Mouse (Mus musculus) forebrain, embryonic 13.5 days (tissue): ENCODE measurements around the gene Best2. TPM values are rescaled to one million over a fixed set of nuclear protein-coding genes. Genes with fewer than 3 reads are reported as not detected.

Source experiments
- ATAC-seq: fragments of 200-750 bp; cut with Nextera tagmentation; 2 replicates; pipeline ENCODE4 v1.8.0; 2017
- H3K27ac ChIP-seq: fragments of 300-500 bp; sonication (generic); 2 replicates; pipeline ENCODE4 v1.5.1; 2015; ENCODE audit warnings: inconsistent platforms, mild to moderate bottlenecking, moderate library complexity
- H3K27me3 ChIP-seq: fragments of 300-500 bp; sonication (generic); 2 replicates; pipeline ENCODE4 v1.6.1; 2015; ENCODE audit warnings: mild to moderate bottlenecking, inconsistent platforms
- H3K36me3 ChIP-seq: fragments of 300-500 bp; sonication (generic); 2 replicates; pipeline ENCODE4 v1.6.1; 2015; ENCODE audit warnings: mild to moderate bottlenecking, inconsistent platforms; ENCODE audit not compliant: poor library complexity, severe bottlenecking
- H3K4me1 ChIP-seq: fragments of 300-500 bp; sonication (generic); 2 replicates; pipeline ENCODE4 v1.6.1; 2015; ENCODE audit warnings: inconsistent platforms
- H3K4me2 ChIP-seq: fragments of 300-500 bp; sonication (generic); 2 replicates; pipeline ENCODE4 v1.6.1; 2015; ENCODE audit warnings: inconsistent platforms, mild to moderate bottlenecking, moderate library complexity
- H3K4me3 ChIP-seq: fragments of 300-500 bp; sonication (generic); 2 replicates; pipeline ENCODE4 v1.5.1; 2015; ENCODE audit warnings: mild to moderate bottlenecking, inconsistent platforms
- H3K9ac ChIP-seq: fragments of 300-500 bp; sonication (generic); 2 replicates; pipeline ENCODE4 v1.6.1; 2015; ENCODE audit warnings: mild to moderate bottlenecking, inconsistent platforms
- H3K9me3 ChIP-seq: fragments of 300-500 bp; sonication (generic); replicated peaks from 2 replicates; pipeline ENCODE4 v1.6.1; 2016; ENCODE audit warnings: inconsistent platforms
- WGBS: fragments of 180-500 bp; shearing (Covaris S2); methylation state at CpG from one replicate; pipeline ENCODE4 v1.1.7; 2015; 5-methylcytosine and 5-hydroxymethylcytosine counted together
- polyA plus RNA-seq: library from polyadenylated mRNA; unstranded; fragments of >200 nt; fragmentation: Nextera tagmentation; extraction: Ambion mirVana; gene quantifications from 2 replicates; pipeline ENCODE4 v1.2.1, GENCODE M21; 2015

Best2 gene
- not detected in 2 replicates for polyA plus RNA-seq

DNA sequence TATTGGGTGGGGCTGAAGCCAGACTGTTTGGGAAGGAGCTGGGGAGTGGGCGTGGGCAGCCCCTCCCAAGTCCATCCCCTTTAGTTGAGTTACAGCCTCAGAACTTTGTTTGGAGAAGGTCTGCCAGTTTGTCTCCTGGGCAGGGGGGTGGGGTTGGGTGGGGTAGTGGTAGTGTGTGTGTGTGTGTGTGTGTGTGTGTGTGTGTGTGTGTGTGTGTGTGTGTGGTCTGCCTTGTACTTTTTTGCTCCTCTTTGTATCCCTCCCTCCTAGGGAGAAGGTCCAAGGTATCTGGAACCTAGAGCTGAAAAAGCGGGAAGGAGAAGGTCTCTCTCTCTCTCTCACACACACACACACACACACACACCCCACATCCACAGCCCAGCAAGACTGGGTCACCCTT lies at the start of gene Best2:
Gene Best2 (minus strand): TSS at position 101 of the 400 bp plus-strand sequence.
- 93% methylated on average over 1 of the region's 2 CpGs for WGBS
- H3K4me1 ChIP-seq: no peaks in the 10 kb centered on the region
- H3K27me3 ChIP-seq: peaks cover 43% of the 10 kb centered on the region
- H3K4me2 ChIP-seq: peak within 1 kb of the TSS; percentile 72
- no peak for ATAC-seq
- peaks cover 22% of the 10 kb centered on the region for H3K36me3 ChIP-seq
- peak within 1 kb of the TSS; percentile 36 for H3K4me3 ChIP-seq
- H3K27ac ChIP-seq: no peak within 1 kb of the TSS
- peak within 1 kb of the TSS; percentile 62 for H3K9ac ChIP-seq
- no peaks in the 10 kb centered on the region; the same call in 1 of the 2 replicates for H3K9me3 ChIP-seq

DNA sequence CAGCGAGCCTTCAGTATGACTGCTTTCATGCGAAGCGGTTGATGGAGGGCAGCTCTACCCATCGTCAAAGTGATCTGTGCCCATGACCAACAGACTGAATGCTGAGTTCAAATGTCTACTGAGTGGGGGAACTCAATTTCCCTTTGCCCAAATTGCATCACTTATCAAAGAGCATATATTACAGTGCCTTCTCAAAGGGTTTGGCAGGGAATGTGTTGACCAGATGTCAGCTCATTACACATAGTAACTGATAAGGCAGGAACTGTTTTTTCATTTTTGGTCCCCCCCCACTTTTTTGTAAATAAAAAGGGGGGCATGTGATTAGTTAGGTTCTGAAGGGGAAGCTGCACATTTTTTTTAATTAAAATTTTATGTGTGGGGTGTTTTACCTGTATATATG lies 48.3 kb upstream of the Best2 start:
- Histone ChIP-seq H3K36me3 (peaks cover 43% of the 10 kb centered on the region), H3K4me1 (peaks cover 23% of the 10 kb centered on the region), H3K9me3 (no peaks in the 10 kb centered on the region), H3K4me3 (no peak overlapping the region), H3K27me3 (no peaks in the 10 kb centered on the region), H3K27ac (no peak overlapping the region), H3K4me2 (no peak overlapping the region), H3K9ac (no peak overlapping the region)
- 94% methylated on average over 4 of the region's 4 CpGs for WGBS
- no peak for ATAC-seq

DNA sequence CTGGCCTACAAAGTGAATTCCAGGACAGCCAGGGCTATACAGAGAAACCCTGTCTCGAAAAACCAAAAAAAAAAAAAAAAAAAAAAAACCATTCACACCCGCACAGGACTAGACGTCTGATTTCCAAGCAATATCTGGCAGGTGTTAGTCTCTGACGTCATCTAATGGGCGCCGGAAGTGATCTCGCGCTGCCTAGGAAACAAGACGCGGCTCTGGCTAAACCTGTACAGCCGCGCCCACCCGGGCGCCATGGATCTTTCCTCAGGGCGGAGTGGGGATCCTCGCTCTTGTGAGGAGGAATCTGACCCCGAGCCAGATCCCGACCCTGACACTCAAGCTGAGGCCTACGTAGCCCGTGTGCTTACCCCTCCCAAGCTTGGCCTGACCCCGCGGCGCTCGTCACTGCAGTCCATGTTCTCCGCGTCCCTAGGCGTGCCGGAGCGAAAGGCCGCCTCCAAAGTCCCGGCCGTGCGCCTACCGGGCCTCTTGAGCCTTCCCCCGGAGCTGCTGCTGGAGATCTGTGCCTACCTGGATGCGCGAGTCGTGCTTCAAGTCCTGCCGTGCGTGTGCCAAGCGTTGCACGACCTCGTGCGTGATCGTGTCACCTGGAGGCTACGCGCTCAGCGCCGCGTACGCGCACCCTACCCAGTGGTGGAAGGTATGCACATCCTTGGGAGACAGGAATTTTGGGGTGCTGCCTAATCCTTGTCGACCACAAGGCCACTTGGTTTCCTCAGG lies 45.7 kb upstream of the Best2 start, which contains the start of gene Fbxw9:
Gene Fbxw9 (plus strand): TSS at position 177 of the 738 bp plus-strand sequence.
- under 1% methylated on average over 52 of the region's 53 CpGs for WGBS
- no peaks in the 10 kb centered on the region for H3K27me3 ChIP-seq
- peak within 1 kb of the TSS; percentile 93 for H3K4me3 ChIP-seq
- H3K4me2 ChIP-seq: peak within 1 kb of the TSS; percentile 98
- peak within 1 kb of the TSS; percentile 78 for H3K9ac ChIP-seq
- peaks cover 23% of the 10 kb centered on the region for H3K4me1 ChIP-seq
- peaks cover 43% of the 10 kb centered on the region for H3K36me3 ChIP-seq
- peak; percentile 95 for ATAC-seq
- no peak within 1 kb of the TSS for H3K27ac ChIP-seq
- H3K9me3 ChIP-seq: no peaks in the 10 kb centered on the region

DNA sequence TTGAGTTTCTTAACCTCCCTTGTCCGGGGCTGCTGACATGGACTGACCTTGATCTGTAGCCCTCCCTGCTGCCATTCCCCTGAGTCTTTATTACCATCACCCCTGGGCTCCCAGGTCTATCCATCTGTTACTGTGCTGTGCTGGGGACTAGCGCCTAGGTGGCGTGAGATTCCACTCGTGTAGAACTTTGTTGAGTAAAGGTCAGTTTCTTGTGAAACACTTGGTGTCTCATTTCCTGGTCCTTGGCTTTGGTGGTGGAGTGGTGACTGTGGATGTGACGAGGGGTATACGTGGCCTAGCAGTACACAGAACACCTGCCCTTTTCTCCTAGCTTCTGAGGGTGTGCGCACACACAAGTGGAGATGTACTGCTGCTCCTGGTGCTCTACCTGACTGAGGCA lies 43.0 kb upstream of the Best2 start:
- H3K36me3 ChIP-seq: peaks cover 55% of the 10 kb centered on the region
- no peak overlapping the region for H3K9ac ChIP-seq
- peaks cover 22% of the 10 kb centered on the region for H3K4me1 ChIP-seq
- no peaks in the 10 kb centered on the region for H3K9me3 ChIP-seq
- no peak overlapping the region for H3K4me3 ChIP-seq
- WGBS: 87% methylated on average over 7 of the region's 7 CpGs
- ATAC-seq: no peak
- no peak overlapping the region for H3K4me2 ChIP-seq
- H3K27ac ChIP-seq: no peak overlapping the region
- no peaks in the 10 kb centered on the region for H3K27me3 ChIP-seq

- Histone ChIP-seq H3K4me3 (no peak overlapping the region), H3K36me3 (peaks cover 79% of the 10 kb centered on the region), H3K4me1 (peaks cover 13% of the 10 kb centered on the region), H3K27ac (no peak overlapping the region), H3K27me3 (no peaks in the 10 kb centered on the region), H3K9ac (no peak overlapping the region), H3K4me2 (no peak overlapping the region), H3K9me3 (no peaks in the 10 kb centered on the region)
- ATAC-seq: no peak
- WGBS: 94% methylated on average over 6 of the region's 6 CpGs
These were observed 29.3 kb upstream of the Best2 start for GRCm38 (mm10) chr8:85043619-85044018.

GRCm38 (mm10) chr8:85037681-85038531 lies 23.6 kb upstream of the Best2 start:
- Histone ChIP-seq H3K4me2 (peak overlapping the region; percentile 98), H3K9ac (peak overlapping the region; percentile 94), H3K36me3 (peaks cover 34% of the 10 kb centered on the region), H3K4me1 (peaks cover 35% of the 10 kb centered on the region), H3K9me3 (no peaks in the 10 kb centered on the region), H3K27me3 (no peaks in the 10 kb centered on the region), H3K27ac (peak overlapping the region; percentile 99), H3K4me3 (peak overlapping the region; percentile 86)
- WGBS: under 1% methylated on average over 57 of the region's 57 CpGs
- no peak for ATAC-seq

- Histone ChIP-seq H3K27ac (peak overlapping the region; percentile 99), H3K27me3 (no peaks in the 10 kb centered on the region), H3K4me1 (peaks cover 35% of the 10 kb centered on the region), H3K9me3 (no peaks in the 10 kb centered on the region), H3K9ac (peak overlapping the region; percentile 94), H3K36me3 (peaks cover 36% of the 10 kb centered on the region), H3K4me3 (peak overlapping the region; percentile 86), H3K4me2 (peak overlapping the region; percentile 98)
- peak; percentile 63 for ATAC-seq
- 2% methylated on average over 14 of the region's 14 CpGs for WGBS
These were observed 23.0 kb upstream of the Best2 start for GRCm38 (mm10) chr8:85037366-85037680.

DNA sequence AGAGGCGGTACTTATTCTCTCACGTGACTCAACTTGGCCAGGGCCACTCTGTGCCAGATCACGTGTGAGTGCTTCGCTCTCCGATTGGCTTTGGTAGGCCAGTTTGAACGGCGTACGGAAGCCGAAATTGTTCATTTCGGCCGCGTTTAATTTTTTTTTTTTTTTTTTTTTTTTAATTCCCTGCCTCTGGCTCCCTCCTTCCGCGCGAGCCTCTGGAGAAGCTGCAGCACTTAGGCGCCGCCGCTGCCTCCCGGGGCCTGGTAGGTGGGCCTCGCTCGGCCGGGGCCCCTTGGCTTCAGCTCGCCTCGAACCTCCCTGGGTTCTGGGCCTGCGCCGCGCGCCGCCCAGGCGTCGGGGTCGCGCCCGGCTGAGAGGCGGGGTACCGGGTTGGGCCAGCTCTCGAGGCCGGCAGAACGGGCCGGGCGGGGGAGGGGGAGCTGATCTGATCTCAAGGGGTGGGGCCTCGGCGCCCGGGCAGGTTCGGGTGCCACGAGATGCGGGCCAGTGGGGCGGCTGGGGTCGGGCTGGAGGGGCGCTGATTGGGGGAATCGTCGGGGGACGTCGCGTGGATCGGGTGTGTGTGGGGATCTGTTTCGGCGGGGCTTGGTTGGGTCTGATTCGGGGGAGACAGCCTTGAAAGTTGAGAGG lies 22.5 kb upstream of the Best2 start, which contains the start of gene Tnpo2:
Gene Tnpo2 (plus strand): TSS at position 198 of the 648 bp plus-strand sequence.
- peak within 1 kb of the TSS; percentile 86 for H3K4me3 ChIP-seq
- peaks cover 35% of the 10 kb centered on the region for H3K4me1 ChIP-seq
- no peaks in the 10 kb centered on the region for H3K9me3 ChIP-seq
- H3K4me2 ChIP-seq: peak within 1 kb of the TSS; percentile 98
- H3K9ac ChIP-seq: peak within 1 kb of the TSS; percentile 94
- peak; percentile 93 for ATAC-seq
- H3K27ac ChIP-seq: peak within 1 kb of the TSS; percentile 99
- H3K36me3 ChIP-seq: peaks cover 36% of the 10 kb centered on the region
- no peaks in the 10 kb centered on the region for H3K27me3 ChIP-seq
- under 1% methylated on average over 57 of the region's 59 CpGs for WGBS

DNA sequence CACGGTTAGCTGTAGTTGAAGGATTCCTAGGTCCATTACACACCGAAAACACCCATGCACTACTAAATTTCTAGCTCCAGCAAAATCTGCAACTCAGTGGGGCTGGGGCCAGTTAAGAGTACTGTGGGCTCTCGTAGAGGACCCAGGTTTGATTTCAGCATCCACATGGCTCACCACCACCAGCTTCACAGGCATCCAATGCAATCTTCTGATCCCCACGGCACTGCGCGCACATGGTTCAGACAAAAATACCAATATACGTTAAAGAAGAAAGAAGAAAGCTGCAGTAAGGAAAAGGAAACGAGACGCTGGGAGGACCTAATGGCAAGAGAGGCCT lies 22.0 kb upstream of the Best2 start:
- Histone ChIP-seq H3K4me2 (peak overlapping the region; percentile 98), H3K27me3 (no peaks in the 10 kb centered on the region), H3K9me3 (no peaks in the 10 kb centered on the region), H3K9ac (peak overlapping the region; percentile 72), H3K36me3 (peaks cover 36% of the 10 kb centered on the region), H3K4me3 (peak overlapping the region; percentile 86), H3K27ac (peak overlapping the region; percentile 83), H3K4me1 (peaks cover 35% of the 10 kb centered on the region)
- ATAC-seq: peak; percentile 55
- WGBS: under 1% methylated on average over 9 of the region's 9 CpGs

- H3K9ac ChIP-seq: peak overlapping the region; percentile 72
- peak; percentile 3; the same call in 1 of the 2 replicates for ATAC-seq
- H3K36me3 ChIP-seq: peaks cover 35% of the 10 kb centered on the region
- peaks cover 35% of the 10 kb centered on the region for H3K4me1 ChIP-seq
- no peaks in the 10 kb centered on the region for H3K27me3 ChIP-seq
- peak overlapping the region; percentile 83 for H3K27ac ChIP-seq
- WGBS: 1% methylated on average over 15 of the region's 15 CpGs
- no peaks in the 10 kb centered on the region for H3K9me3 ChIP-seq
- H3K4me2 ChIP-seq: peak overlapping the region; percentile 98
- peak overlapping the region; percentile 86 for H3K4me3 ChIP-seq
These were observed 21.5 kb upstream of the Best2 start for GRCm38 (mm10) chr8:85035728-85036310.

DNA sequence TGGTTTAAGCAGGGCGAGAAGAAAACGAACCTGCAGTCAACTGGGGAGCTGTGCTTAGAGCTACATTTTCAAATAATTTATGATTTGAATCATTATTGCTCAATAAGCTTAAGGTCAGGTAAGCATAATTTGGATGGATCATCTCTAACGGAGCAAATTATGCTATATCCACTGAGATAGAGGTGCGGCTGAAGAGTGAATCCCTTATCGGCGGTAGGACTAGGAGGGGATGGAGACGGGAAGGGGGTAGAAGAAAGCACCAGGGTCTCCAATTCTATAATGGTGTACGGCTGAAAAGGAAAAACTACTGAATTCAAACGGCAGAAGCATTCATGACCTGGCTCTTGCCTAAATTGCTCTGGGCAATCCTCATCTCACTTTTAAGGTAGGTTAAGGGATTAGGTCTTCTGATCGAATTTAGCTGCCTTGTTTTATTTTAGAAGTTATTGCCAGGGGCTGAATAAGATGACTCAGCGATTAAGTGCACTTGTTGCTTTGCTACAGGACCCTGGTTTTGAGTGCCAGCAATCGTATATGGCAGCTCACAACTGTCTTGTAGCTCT lies 20.9 kb upstream of the Best2 start:
- Histone ChIP-seq H3K9me3 (no peaks in the 10 kb centered on the region), H3K27me3 (no peaks in the 10 kb centered on the region), H3K9ac (peak overlapping the region; percentile 72), H3K4me2 (peak overlapping the region; percentile 98), H3K36me3 (peaks cover 35% of the 10 kb centered on the region), H3K27ac (0 out of 2 replicates have a peak overlapping the region, but pooled peaks have one; percentile 83), H3K4me1 (peaks cover 35% of the 10 kb centered on the region), H3K4me3 (peak overlapping the region; percentile 86)
- 7% methylated on average over 12 of the region's 12 CpGs for WGBS
- no peak for ATAC-seq
